Mouse (Mus musculus) forebrain, embryonic 16.5 days (tissue): ENCODE measurements around the gene Dgke. TPM values are rescaled to one million over a fixed set of nuclear protein-coding genes. Genes with fewer than 3 reads are reported as not detected.

Experiments
- polyA plus RNA-seq: library from polyadenylated mRNA; unstranded; fragments of >200 nt; fragmentation: Nextera tagmentation; extraction: Ambion mirVana; gene quantifications from 2 replicates; pipeline ENCODE4 v1.2.1, GENCODE M21; 2015

Dgke gene
- polyA plus RNA-seq, 1 experiment from 2014 or later, result 17.1 TPM

Other genes with a start within 250 kb of the Dgke start
- 37.5 and 40.7 TPM in 2 replicates for gene Akap1, start 202.3 kb downstream of the Dgke start, polyA plus RNA-seq
- 33.7 and 36.2 TPM in 2 replicates for gene Scpep1, start 111.4 kb downstream of the Dgke start, polyA plus RNA-seq
- gene Elobl, start 99.9 kb downstream of the Dgke start, polyA plus RNA-seq, result not detected in 2 replicates
- gene Coil, start 96.6 kb downstream of the Dgke start, polyA plus RNA-seq, result 27.1 and 28.1 TPM in 2 replicates
- 3.7 and 3.8 TPM in 2 replicates for gene Trim25, start 67.5 kb downstream of the Dgke start, polyA plus RNA-seq
- not detected in 2 replicates for gene Gm525, start 7.0 kb upstream of the Dgke start, polyA plus RNA-seq
- gene Nog, start 235.5 kb upstream of the Dgke start, polyA plus RNA-seq, result 1.7 and 2.3 TPM in 2 replicates